Mouse (Mus musculus): ENCODE measurements at regions not wholly inside any gene's neighbourhood (a gene's known extent, or its start where the extent isn't known, plus 50 kb on each side); places are given as distances from the start of the nearest gene placed in this dataset.

- Histone ChIP-seq H3K4me3 (ENCODE audit: low read depth, low read length) (no peak overlapping the region), H3K36me3 (ENCODE audit: control insufficient read depth, insufficient read depth, low read length) (no peaks in the 10 kb centered on the region), H3K9me3 (ENCODE audit: control insufficient read depth, low read length) (no peaks in the 10 kb centered on the region), H3K27me3 (ENCODE audit: control insufficient read depth, insufficient read depth, low read length) (no peaks in the 10 kb centered on the region), H3K9ac (ENCODE audit: low read length) (no peak overlapping the region), H3K4me2 (replicated peaks; ENCODE audit: low read depth) (no peak overlapping the region), H3K4me1 (replicated peaks; ENCODE audit: control insufficient read depth, insufficient read depth) (no peaks in the 10 kb centered on the region), H3K27ac (replicated peaks) (no peak overlapping the region)
- WGBS, result 80% methylated on average over 14 of the region's 14 CpGs
- TF ChIP-seq EP300 (optimal IDR thresholded peaks at IDR 0.05) (no peak), CTCF (IDR thresholded peaks at IDR 0.05; ENCODE audit: low read depth) (no peak)
- DNase-seq (ENCODE audit: low spot score) (no peak), ATAC-seq (ENCODE audit: low FRiP score, low TSS enrichment) (no peak)
These were observed 84.5 kb downstream of the Nfkbiz start for GRCm38 (mm10) chr16:55754092-55754763.

DNA sequence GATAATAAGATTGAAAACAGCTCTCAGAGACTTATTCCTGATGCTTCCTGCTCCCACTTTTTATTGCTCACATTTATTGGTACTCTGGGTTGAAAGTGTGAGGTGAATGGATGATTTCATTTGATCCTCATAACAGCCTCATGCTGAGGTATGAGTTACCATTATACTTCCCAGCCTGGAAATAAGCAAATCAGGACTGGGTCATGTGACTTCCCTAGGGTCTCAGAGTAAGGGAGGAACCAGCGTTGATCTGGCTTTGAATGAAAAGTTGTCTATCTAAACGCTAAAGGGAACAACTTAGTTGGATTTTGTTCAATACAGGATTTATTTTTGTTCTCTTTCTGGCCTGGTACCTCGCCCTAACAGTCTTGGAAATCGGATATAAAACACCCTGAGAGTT, 85.3 kb downstream of the Nfkbiz start:
- Histone ChIP-seq H3K27me3 (ENCODE audit: control insufficient read depth, insufficient read depth, low read length) (no peaks in the 10 kb centered on the region), H3K9ac (ENCODE audit: low read length) (no peak overlapping the region), H3K4me2 (replicated peaks; ENCODE audit: low read depth) (no peak overlapping the region), H3K4me1 (replicated peaks; ENCODE audit: control insufficient read depth, insufficient read depth) (no peaks in the 10 kb centered on the region), H3K4me3 (ENCODE audit: low read depth, low read length) (no peak overlapping the region), H3K9me3 (ENCODE audit: control insufficient read depth, low read length) (no peaks in the 10 kb centered on the region), H3K27ac (replicated peaks) (no peak overlapping the region), H3K36me3 (ENCODE audit: control insufficient read depth, insufficient read depth, low read length) (no peaks in the 10 kb centered on the region)
- DNase-seq (ENCODE audit: low spot score) (no peak), ATAC-seq (ENCODE audit: low FRiP score, low TSS enrichment) (no peak)
- WGBS, result 80% methylated on average over 4 of the region's 4 CpGs
- TF ChIP-seq CTCF (IDR thresholded peaks at IDR 0.05; ENCODE audit: low read depth) (no peak), EP300 (optimal IDR thresholded peaks at IDR 0.05) (no peak)

DNA sequence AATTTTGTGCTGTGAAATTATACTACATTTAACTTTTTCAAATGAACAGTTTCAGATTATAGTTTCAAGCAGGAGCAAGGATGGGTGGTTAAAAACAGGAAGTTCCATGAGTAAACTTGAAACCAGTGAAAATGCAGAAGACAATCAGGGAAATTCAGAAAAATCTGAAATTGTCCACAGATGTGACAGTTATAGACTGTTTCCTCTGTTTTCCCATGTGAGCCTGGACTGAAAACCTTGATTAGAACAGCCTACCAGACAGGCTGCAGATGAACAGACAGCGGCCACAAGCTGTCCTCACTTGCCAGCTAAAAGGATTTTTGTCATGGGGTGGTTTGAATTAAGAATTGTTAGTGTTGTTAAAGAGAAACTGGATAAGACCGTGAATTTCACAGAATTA, 91.4 kb downstream of the Nfkbiz start:
- H3K4me3 ChIP-seq (ENCODE audit: low read depth, low read length), result no peak overlapping the region
- no peak for DNase-seq (ENCODE audit: low spot score)
- no peak for TF ChIP-seq EP300 (optimal IDR thresholded peaks at IDR 0.05)
- TF ChIP-seq CTCF (IDR thresholded peaks at IDR 0.05; ENCODE audit: low read depth), result no peak
- WGBS, result 78% methylated on average over 2 of the region's 2 CpGs
- no peak for ATAC-seq (ENCODE audit: low FRiP score, low TSS enrichment)
- H3K9ac ChIP-seq (ENCODE audit: low read length), result no peak overlapping the region
- H3K9me3 ChIP-seq (ENCODE audit: control insufficient read depth, low read length), result no peaks in the 10 kb centered on the region
- H3K4me2 ChIP-seq (replicated peaks; ENCODE audit: low read depth), result no peak overlapping the region
- no peaks in the 10 kb centered on the region for H3K4me1 ChIP-seq (replicated peaks; ENCODE audit: control insufficient read depth, insufficient read depth)
- no peak overlapping the region for H3K27ac ChIP-seq (replicated peaks)
- H3K27me3 ChIP-seq (ENCODE audit: control insufficient read depth, insufficient read depth, low read length), result no peaks in the 10 kb centered on the region
- H3K36me3 ChIP-seq (ENCODE audit: control insufficient read depth, insufficient read depth, low read length), result no peaks in the 10 kb centered on the region

DNA sequence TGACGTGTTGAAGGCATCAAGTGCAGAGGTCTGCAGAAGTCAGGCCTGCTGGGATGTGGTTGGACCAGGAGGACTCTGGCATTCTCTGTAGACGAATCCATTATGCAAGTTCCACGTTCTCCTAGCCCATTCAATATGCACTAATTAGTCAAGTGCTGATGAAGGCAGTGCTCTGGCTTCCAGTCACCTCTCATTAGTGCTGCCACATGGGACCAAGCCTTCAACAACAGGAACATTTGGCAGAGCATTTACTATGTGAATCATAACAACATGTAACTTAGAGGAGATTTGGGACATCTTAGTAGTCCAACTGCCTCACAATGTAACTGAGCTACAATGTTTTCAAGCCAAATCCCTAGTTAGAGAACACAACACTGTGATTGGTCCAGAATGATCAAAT, 92.5 kb downstream of the Nfkbiz start:
- DNase-seq (ENCODE audit: low spot score) (no peak), ATAC-seq (ENCODE audit: low FRiP score, low TSS enrichment) (no peak)
- Histone ChIP-seq H3K4me3 (ENCODE audit: low read depth, low read length) (no peak overlapping the region), H3K4me1 (replicated peaks; ENCODE audit: control insufficient read depth, insufficient read depth) (no peaks in the 10 kb centered on the region), H3K36me3 (ENCODE audit: control insufficient read depth, insufficient read depth, low read length) (no peaks in the 10 kb centered on the region), H3K4me2 (replicated peaks; ENCODE audit: low read depth) (no peak overlapping the region), H3K9me3 (ENCODE audit: control insufficient read depth, low read length) (no peaks in the 10 kb centered on the region), H3K27me3 (ENCODE audit: control insufficient read depth, insufficient read depth, low read length) (no peaks in the 10 kb centered on the region), H3K27ac (replicated peaks) (no peak overlapping the region), H3K9ac (ENCODE audit: low read length) (no peak overlapping the region)
- TF ChIP-seq EP300 (optimal IDR thresholded peaks at IDR 0.05) (no peak), CTCF (IDR thresholded peaks at IDR 0.05; ENCODE audit: low read depth) (no peak)
- 84% methylated on average over 3 of the region's 3 CpGs for WGBS

DNA sequence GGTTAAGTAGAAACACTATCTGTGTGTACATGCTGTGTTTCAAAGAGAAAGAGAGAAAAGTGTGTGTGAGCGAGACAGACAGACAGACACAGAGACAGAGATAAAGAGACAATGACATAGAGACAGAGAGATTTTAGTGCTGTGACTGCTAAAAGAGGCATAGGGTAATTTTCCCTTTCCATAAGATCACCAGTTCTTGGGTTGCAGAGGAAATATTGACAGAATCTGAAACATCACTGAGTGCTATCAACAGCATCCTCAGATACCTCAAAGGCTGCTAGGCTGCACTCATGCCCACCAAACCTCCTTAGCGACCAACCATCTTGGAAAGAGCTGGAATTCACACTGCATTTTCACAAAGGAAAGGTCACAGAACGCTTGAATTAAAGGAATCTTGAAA, 93.6 kb downstream of the Nfkbiz start:
- Histone ChIP-seq H3K9ac (ENCODE audit: low read length) (no peak overlapping the region), H3K4me1 (replicated peaks; ENCODE audit: control insufficient read depth, insufficient read depth) (no peaks in the 10 kb centered on the region), H3K4me3 (ENCODE audit: low read depth, low read length) (no peak overlapping the region), H3K36me3 (ENCODE audit: control insufficient read depth, insufficient read depth, low read length) (no peaks in the 10 kb centered on the region), H3K27me3 (ENCODE audit: control insufficient read depth, insufficient read depth, low read length) (no peaks in the 10 kb centered on the region), H3K4me2 (replicated peaks; ENCODE audit: low read depth) (no peak overlapping the region), H3K27ac (replicated peaks) (no peak overlapping the region), H3K9me3 (ENCODE audit: control insufficient read depth, low read length) (no peaks in the 10 kb centered on the region)
- no peak for DNase-seq (ENCODE audit: low spot score)
- 77% methylated on average over 3 of the region's 3 CpGs for WGBS
- TF ChIP-seq CTCF (IDR thresholded peaks at IDR 0.05; ENCODE audit: low read depth) (no peak), EP300 (optimal IDR thresholded peaks at IDR 0.05) (no peak)
- ATAC-seq (ENCODE audit: low FRiP score, low TSS enrichment), result no peak

DNA sequence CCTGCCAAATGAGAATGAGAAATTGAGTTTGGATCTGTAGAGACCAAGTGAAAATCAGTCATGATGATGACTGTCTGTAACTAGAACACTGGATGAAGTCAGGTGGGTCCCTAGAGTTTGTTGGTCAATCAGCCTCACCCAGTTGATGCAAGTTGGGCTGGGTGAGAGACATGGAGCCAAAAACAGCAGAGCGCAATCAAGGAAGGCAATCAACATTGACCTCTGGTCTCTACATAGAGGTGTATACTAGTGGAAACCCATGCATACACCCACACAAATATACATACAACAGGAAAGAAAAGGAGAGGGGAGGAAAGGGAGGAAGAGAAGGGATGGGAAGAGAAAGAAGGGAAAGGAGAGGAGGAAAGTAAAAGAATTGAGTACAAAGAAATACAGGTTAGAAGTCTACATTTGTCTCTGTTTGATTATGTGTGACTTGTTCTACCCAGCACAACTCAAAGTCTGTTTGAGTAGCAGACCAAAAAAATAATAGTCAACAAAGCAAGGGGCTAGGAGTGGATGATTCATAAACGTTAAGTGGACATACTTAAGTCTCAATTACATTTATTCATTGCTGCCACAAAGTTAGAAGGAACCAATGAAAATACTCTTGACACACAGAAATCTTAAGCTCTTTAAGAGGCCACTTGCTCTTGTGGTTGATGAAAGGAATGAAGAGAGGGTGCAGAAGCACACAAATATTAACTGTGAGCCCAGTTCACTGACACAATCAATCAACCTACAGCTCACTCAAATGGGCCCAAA, 97.4 kb downstream of the Nfkbiz start:
- no peak overlapping the region for H3K27ac ChIP-seq (replicated peaks)
- DNase-seq (ENCODE audit: low spot score), result no peak
- no peak for TF ChIP-seq EP300 (optimal IDR thresholded peaks at IDR 0.05)
- no peak for TF ChIP-seq CTCF (IDR thresholded peaks at IDR 0.05; ENCODE audit: low read depth)
- no peak for ATAC-seq (ENCODE audit: low FRiP score, low TSS enrichment)
- no peaks in the 10 kb centered on the region for H3K27me3 ChIP-seq (ENCODE audit: control insufficient read depth, insufficient read depth, low read length)
- no peak overlapping the region for H3K4me2 ChIP-seq (replicated peaks; ENCODE audit: low read depth)
- no peak overlapping the region for H3K4me3 ChIP-seq (ENCODE audit: low read depth, low read length)
- no peaks in the 10 kb centered on the region for H3K36me3 ChIP-seq (ENCODE audit: control insufficient read depth, insufficient read depth, low read length)
- H3K9me3 ChIP-seq (ENCODE audit: control insufficient read depth, low read length), result no peaks in the 10 kb centered on the region
- no peaks in the 10 kb centered on the region for H3K4me1 ChIP-seq (replicated peaks; ENCODE audit: control insufficient read depth, insufficient read depth)
- WGBS, result 65% methylated on average over 2 of the region's 2 CpGs
- no peak overlapping the region for H3K9ac ChIP-seq (ENCODE audit: low read length)
